Mouse (Mus musculus): ENCODE results near the gene Ctse. TPM values are rescaled to one million over a fixed set of nuclear protein-coding genes. Genes with fewer than 3 reads are reported as not detected.
"Not testable (repeated sequence)": the region's sequence is repeated elsewhere in the genome, so short reads cannot be mapped to it uniquely, and the experiment has no call there.

The Ctse gene
- polyA plus RNA-seq, 1 experiment from 2014 or later: 0.15 TPM

DNA sequence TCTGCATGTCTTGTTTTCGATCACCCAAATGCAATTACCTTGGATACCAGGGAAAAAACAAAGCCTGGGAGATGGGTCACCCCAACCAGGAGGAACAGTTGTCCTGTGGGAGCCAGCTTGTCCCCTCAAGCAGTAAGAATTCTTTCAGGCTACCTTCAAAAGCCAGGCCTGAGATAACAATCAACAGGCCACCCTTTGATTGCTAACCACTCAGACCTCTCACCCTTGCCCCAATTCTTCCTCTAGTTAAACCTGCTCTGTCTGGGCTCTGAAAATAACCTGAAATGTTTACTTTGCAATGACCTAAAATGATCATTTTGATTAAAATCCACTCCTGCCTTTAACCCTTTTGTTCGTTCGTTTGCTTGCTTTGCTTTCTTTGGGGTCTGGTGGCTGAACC, 14.5 kb upstream of the Ctse start:
- Histone ChIP-seq H3K4me3 (no peak overlapping the region), H3K4me2 (replicated peaks) (no peak overlapping the region), H3K9ac (no peak overlapping the region), H3K36me3 (no peaks in the 10 kb centered on the region), H3K27me3 (no peaks in the 10 kb centered on the region), H3K9me3 (peaks cover 7% of the 10 kb centered on the region; the same call in 1 of the 2 replicates), H3K4me1 (no peaks in the 10 kb centered on the region), H3K27ac (no peak overlapping the region)
- 53% methylated on average over 3 of the region's 3 CpGs for WGBS
- ATAC-seq (ENCODE audit: low FRiP score, low read depth): no peak

DNA sequence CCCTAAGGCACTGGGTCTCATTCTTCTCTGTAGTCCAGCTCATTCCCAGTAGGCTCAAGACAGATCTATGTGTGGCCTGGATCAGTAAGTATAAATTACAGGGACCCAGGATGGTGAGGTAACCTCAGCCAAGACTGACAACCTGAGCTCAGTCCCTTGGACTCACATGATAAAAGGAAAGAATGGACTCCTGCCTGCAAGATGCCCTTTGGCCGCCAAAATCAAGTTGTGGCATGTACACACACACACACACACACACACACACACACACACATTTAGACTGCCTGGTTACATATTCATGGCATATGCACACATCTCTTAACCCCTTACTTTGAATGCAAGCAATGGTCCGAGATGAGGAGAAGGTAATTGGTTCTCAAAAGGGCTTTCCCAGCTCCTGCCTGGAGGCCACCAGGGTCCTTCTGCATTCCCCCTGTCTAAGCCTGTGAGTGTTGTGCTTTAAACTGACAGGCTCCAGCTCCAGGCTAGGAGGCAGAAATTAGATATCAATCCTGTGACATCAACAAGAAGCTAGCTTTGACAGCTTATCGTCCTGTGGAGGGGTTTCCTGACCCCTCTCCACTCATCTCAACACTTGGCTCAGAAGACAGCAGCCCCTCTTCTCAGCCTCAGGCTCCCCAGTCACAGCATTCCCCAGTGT, 13.8 kb upstream of the Ctse start:
- Histone ChIP-seq H3K36me3 (no peaks in the 10 kb centered on the region), H3K4me2 (replicated peaks) (no peak overlapping the region), H3K9ac (no peak overlapping the region), H3K4me1 (no peaks in the 10 kb centered on the region), H3K27ac (no peak overlapping the region), H3K4me3 (no peak overlapping the region), H3K27me3 (no peaks in the 10 kb centered on the region), H3K9me3 (peaks cover 6% of the 10 kb centered on the region; the same call in 1 of the 2 replicates)
- ATAC-seq (ENCODE audit: low FRiP score, low read depth): no peak
- 59% methylated on average over 3 of the region's 3 CpGs for WGBS

- Histone ChIP-seq H3K27me3 (no peaks in the 10 kb centered on the region), H3K4me3 (no peak overlapping the region), H3K9ac (no peak overlapping the region), H3K36me3 (no peaks in the 10 kb centered on the region), H3K9me3 (no peaks in the 10 kb centered on the region), H3K4me2 (replicated peaks) (no peak overlapping the region), H3K4me1 (no peaks in the 10 kb centered on the region), H3K27ac (no peak overlapping the region)
- WGBS: 88% methylated on average over 6 of the region's 6 CpGs
- ATAC-seq (ENCODE audit: low FRiP score, low read depth): no peak
Measured at GRCm38 (mm10) chr1:131626200-131626599, 11.9 kb upstream of the Ctse start.

DNA sequence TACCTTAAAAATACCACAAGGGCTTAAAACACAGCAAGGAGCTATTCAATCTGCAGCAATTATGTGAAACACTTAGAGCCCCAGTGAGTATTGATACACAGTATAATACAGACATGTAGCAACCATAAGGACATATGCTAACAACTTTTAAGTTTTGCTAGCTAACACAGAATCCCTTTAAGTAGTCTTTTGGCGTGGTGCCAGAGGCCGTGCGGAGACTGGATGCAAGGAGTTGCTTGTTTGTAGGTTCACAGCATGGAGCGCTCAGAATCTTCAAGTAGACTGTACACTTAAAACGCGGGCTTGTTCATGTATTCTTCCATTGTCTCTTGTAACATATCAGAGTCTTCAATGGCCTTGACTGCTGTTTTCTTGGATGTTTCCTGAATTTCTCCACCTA, 5.9 kb upstream of the Ctse start:
- H3K4me1 ChIP-seq, H3K36me3 ChIP-seq: not testable (repeated sequence)
- WGBS: 59% methylated on average over 6 of the region's 6 CpGs

DNA sequence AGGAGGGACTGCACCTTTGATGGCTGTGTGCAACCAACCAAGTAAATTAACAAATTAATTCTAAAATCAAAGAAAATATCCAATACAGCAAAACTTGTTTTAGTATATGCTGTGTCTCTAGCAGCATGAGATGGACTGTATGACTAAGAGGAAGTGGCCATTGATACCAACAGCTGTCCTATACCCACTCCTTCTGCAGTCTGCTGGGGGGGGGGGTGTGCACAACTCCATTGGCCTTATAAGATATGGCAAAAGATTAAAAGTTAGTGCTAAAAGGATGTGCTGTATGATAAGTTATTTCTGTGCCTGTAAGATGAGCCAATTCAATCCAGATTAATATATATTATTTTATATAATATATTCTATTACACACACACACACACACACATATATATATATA, 3.6 kb upstream of the Ctse start:
- no peak overlapping the region for H3K4me3 ChIP-seq
- ATAC-seq (ENCODE audit: low FRiP score, low read depth): no peak
- no peak overlapping the region for H3K27ac ChIP-seq
- H3K9me3 ChIP-seq: no peaks in the 10 kb centered on the region
- H3K36me3 ChIP-seq: no peaks in the 10 kb centered on the region
- no peaks in the 10 kb centered on the region for H3K4me1 ChIP-seq
- no peak overlapping the region for H3K9ac ChIP-seq
- no peak overlapping the region for H3K4me2 ChIP-seq (replicated peaks)
- H3K27me3 ChIP-seq: no peaks in the 10 kb centered on the region

More for the DNA sequence above, 5.9 kb upstream of the Ctse start:
- not testable (repeated sequence) for ATAC-seq (ENCODE audit: low FRiP score, low read depth); H3K4me2 ChIP-seq (replicated peaks); H3K4me3 ChIP-seq; H3K9me3 ChIP-seq; H3K27me3 ChIP-seq; H3K9ac ChIP-seq; H3K27ac ChIP-seq

GRCm38 (mm10) chr1:131638541-131639421, 675 bp downstream of the Ctse start:
- Histone ChIP-seq H3K36me3 (no peaks in the 10 kb centered on the region), H3K27me3 (no peaks in the 10 kb centered on the region), H3K9ac (no peak overlapping the region), H3K4me2 (replicated peaks) (no peak overlapping the region), H3K9me3 (no peaks in the 10 kb centered on the region), H3K27ac (no peak overlapping the region), H3K4me1 (no peaks in the 10 kb centered on the region), H3K4me3 (no peak overlapping the region)
- WGBS: 84% methylated on average over 9 of the region's 9 CpGs
- no peak for ATAC-seq (ENCODE audit: low FRiP score, low read depth)

DNA sequence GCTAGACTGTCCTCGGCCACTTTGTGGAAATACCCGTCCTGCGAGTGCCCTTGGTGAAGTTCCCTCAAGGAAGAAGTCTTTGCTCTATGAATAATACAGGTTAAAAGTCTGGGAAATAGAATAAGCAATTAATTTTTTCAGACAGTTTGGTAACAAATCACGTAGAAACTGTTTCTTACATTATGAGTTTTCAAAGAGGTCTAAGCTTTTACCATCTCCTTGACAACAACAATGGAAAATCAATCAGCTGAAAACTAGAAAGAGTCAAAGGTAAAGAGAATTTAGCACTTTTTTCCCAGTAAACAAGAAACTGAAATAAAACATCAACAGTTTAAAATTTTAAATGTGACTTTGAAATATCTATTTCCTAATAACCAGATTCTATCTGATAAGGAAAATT, 2.0 kb downstream of the Ctse start:
- Histone ChIP-seq H3K27ac (no peak overlapping the region), H3K9me3 (no peaks in the 10 kb centered on the region), H3K4me3 (no peak overlapping the region), H3K9ac (no peak overlapping the region), H3K4me1 (no peaks in the 10 kb centered on the region), H3K36me3 (no peaks in the 10 kb centered on the region), H3K27me3 (no peaks in the 10 kb centered on the region), H3K4me2 (replicated peaks) (no peak overlapping the region)
- 84% methylated on average over 4 of the region's 4 CpGs for WGBS
- no peak for ATAC-seq (ENCODE audit: low FRiP score, low read depth)

DNA sequence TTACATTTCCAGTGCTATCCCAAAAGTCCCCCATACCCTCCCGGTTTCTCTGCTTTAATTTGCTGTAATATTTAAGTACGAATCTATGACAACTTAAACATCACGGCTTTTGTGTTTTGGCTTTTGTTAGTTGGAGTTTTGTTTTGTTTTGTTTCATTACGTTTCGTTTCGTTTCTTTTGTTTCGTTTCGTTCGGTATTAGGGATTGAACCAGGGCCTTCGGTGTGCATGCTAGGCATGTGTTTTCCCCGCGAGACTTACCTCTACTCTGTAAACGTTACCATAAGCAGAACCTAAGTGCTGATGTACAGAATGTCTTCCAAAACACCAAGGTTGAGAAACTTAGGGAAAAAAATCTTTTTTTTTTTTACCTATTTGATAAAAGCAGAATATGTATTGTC, 3.5 kb downstream of the Ctse start:
- Histone ChIP-seq H3K36me3 (no peaks in the 10 kb centered on the region), H3K9ac (no peak overlapping the region), H3K4me1 (no peaks in the 10 kb centered on the region), H3K27me3 (no peaks in the 10 kb centered on the region), H3K4me3 (no peak overlapping the region), H3K9me3 (no peaks in the 10 kb centered on the region), H3K27ac (no peak overlapping the region), H3K4me2 (replicated peaks) (no peak overlapping the region)
- 92% methylated on average over 13 of the region's 13 CpGs for WGBS
- no peak for ATAC-seq (ENCODE audit: low FRiP score, low read depth)

GRCm38 (mm10) chr1:131642251-131642650, 4.1 kb downstream of the Ctse start:
- Histone ChIP-seq H3K4me1 (no peaks in the 10 kb centered on the region), H3K27me3 (no peaks in the 10 kb centered on the region), H3K9me3 (no peaks in the 10 kb centered on the region), H3K4me2 (replicated peaks) (no peak overlapping the region), H3K4me3 (no peak overlapping the region), H3K36me3 (no peaks in the 10 kb centered on the region), H3K9ac (no peak overlapping the region), H3K27ac (no peak overlapping the region)
- no peak for ATAC-seq (ENCODE audit: low FRiP score, low read depth)
- WGBS: 81% methylated on average over 2 of the region's 2 CpGs

GRCm38 (mm10) chr1:131652670-131653443, 14.8 kb downstream of the Ctse start:
- 80% methylated on average over 12 of the region's 12 CpGs for WGBS
- Histone ChIP-seq H3K9ac (no peak overlapping the region), H3K36me3 (no peaks in the 10 kb centered on the region), H3K4me2 (replicated peaks) (no peak overlapping the region), H3K27ac (no peak overlapping the region), H3K4me3 (no peak overlapping the region), H3K4me1 (0 out of 2 replicates have a peak, but pooled peaks cover 5% of the 10 kb centered on the region), H3K9me3 (no peaks in the 10 kb centered on the region), H3K27me3 (no peaks in the 10 kb centered on the region)
- no peak for ATAC-seq (ENCODE audit: low FRiP score, low read depth)

- H3K36me3 ChIP-seq: no peaks in the 10 kb centered on the region
- H3K4me3 ChIP-seq: no peak overlapping the region
- no peaks in the 10 kb centered on the region for H3K27me3 ChIP-seq
- no peak overlapping the region for H3K9ac ChIP-seq
- H3K4me2 ChIP-seq (replicated peaks): no peak overlapping the region
- no peak overlapping the region for H3K27ac ChIP-seq
- WGBS: 77% methylated on average over 6 of the region's 6 CpGs
- no peak for ATAC-seq (ENCODE audit: low FRiP score, low read depth)
- 0 out of 2 replicates have a peak, but pooled peaks cover 5% of the 10 kb centered on the region for H3K4me1 ChIP-seq
- no peaks in the 10 kb centered on the region for H3K9me3 ChIP-seq
Measured at GRCm38 (mm10) chr1:131655601-131656000, 17.5 kb downstream of the Ctse start.

GRCm38 (mm10) chr1:131657945-131658354, 19.8 kb downstream of the Ctse start:
- WGBS: under 1% methylated on average over 11 of the region's 11 CpGs
- Histone ChIP-seq H3K36me3 (no peaks in the 10 kb centered on the region), H3K4me1 (0 out of 2 replicates have a peak, but pooled peaks cover 5% of the 10 kb centered on the region), H3K27me3 (no peaks in the 10 kb centered on the region), H3K4me3 (peak overlapping the region; percentile 24), H3K4me2 (replicated peaks) (peak overlapping the region; percentile 51), H3K9me3 (no peaks in the 10 kb centered on the region), H3K9ac (0 out of 2 replicates have a peak overlapping the region, but pooled peaks have one; percentile 8), H3K27ac (peak overlapping the region; percentile 66; the same call in 1 of the 2 replicates)
- peak; percentile 91 for ATAC-seq (ENCODE audit: low FRiP score, low read depth)
